Mouse (Mus musculus) left cerebral cortex, adult 2 months (tissue): ENCODE results near the gene Hdac8. TPM values are rescaled to one million over a fixed set of nuclear protein-coding genes. Genes with fewer than 3 reads are reported as not detected.

Experiments
- DNase-seq, 2 experiments: peaks; one replicate each; pipeline ENCODE4 v3.0.0; 2021 to 2022; ENCODE audit warnings: low spot score in 2 of 2, mixed read lengths in 1 of 2; ENCODE audit errors: extremely low spot score in 1 of 2
- H3K27ac ChIP-seq: fragments of 200-600 bp; 2 replicates; pipeline ENCODE4 v1.8.1; 2022
- H3K4me3 ChIP-seq: fragments of 200-600 bp; 2 replicates; pipeline ENCODE4 v1.8.1; 2022
- CTCF ChIP-seq: fragments of 200-600 bp; IDR thresholded peaks from 2 replicates; pipeline ENCODE4 v1.8.1; 2022; ENCODE audit warnings: antibody characterized with exemption, mild to moderate bottlenecking, moderate library complexity
- intact Hi-C: fragments of 180-260 bp; cut with DNase I; formaldehyde crosslinking; loops from one replicate; pipeline ENCODE4 v1.15.1; 2025
- long read RNA-seq, 2 experiments: library from polyadenylated mRNA; stranded (forward); transcript quantifications; one replicate each; pipeline ENCODE4 v2.0.0; 2021; ENCODE audit warnings: borderline mapping rate in 2 of 2
- total RNA-seq, 2 experiments: library from RNA; stranded (reverse); gene quantifications; 2 replicates each; pipeline ENCODE4 v1.2.3; 2021

Hdac8 gene
- 10 to 100 TPM; 16.0 to 16.9 TPM for total RNA-seq
- long read RNA-seq, experiment 1, transcript Hdac8-201 (11 exons, 1,936 nt) = major isoform, 9 of 17 reads
- long read RNA-seq, experiment 1, partial matches to known transcripts = 2 of 17 reads
- long read RNA-seq, experiment 1, other reads (novel, unspliced or antisense) = 5 of 17 reads
- long read RNA-seq, experiment 2, partial matches to known transcripts = 0 of 5 reads
- long read RNA-seq, experiment 2, other reads (novel, unspliced or antisense) = 1 of 5 reads

DNA sequence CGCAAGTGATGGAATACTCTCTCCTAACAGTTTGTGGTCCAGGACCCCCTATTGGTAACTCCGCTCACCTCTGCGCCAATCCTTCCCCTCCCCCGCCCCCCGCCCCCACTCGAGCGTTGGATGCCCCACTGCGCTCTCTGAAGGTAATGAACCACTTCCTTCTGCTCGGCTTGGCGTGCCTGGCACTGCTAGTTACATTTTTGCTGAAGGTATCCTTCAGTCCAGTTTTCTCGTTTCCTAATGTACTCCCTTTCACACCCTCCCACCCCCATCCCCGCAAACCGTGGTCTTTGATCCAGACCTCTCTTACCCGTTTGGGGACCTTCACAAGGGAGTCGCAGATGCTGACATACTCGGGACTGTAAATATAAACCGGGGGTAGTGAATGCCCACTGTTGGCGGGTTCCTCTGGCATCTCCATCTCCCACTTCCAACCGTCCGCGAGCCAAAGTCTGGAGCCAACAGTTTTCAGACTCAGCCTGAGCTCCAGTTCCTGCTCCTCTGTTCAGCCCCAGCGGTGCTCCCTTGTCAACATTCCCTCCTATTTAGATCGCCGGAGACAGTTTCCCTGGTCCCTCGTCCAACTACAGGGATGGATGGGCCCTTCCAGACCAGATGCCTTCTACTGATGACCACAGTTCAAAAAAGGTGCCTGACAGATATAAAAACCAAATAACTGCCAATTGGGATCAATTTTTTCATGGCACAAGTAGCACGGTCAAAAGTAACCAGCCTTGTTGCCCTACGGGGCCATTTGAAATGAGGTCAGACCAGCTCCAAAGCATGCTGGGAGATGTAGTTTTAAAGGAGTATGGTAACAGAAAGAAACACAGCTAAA, at the start of gene Hdac8:
Gene Hdac8 (minus strand): TSS at position 716 of the 838 bp plus-strand sequence.
- TF ChIP-seq CTCF = no peak
- Histone ChIP-seq H3K4me3 (peak within 1 kb of the TSS; percentile 49), H3K27ac (peak within 1 kb of the TSS; percentile 79)
- peak; percentile 36 to 49 for DNase-seq
- intact Hi-C loops = no loop called here

DNA sequence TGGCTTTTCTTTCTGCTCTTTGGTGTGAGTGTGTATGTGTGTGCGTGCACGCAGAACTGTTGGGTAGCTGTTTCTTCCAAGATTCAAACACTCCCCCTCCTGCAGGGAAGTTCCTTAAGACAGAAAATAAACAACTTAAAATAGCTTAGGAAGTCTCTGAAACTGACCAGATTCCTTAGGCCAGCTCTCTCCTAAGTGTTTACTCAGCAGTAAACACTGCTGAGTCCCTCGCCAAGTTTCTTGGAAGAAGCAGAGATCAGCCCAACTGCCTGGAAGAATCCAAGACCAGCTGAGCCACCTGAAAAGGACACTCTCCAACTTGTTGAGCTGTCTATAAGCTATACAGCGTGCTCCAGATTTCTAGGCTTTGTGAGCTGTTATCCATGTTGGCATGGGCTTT, 4.0 kb upstream of the Hdac8 start:
- intact Hi-C loops = no loop called here
- TF ChIP-seq CTCF = no peak
- Histone ChIP-seq H3K4me3 (no peak overlapping the region), H3K27ac (no peak overlapping the region)
- DNase-seq = no peak

DNA sequence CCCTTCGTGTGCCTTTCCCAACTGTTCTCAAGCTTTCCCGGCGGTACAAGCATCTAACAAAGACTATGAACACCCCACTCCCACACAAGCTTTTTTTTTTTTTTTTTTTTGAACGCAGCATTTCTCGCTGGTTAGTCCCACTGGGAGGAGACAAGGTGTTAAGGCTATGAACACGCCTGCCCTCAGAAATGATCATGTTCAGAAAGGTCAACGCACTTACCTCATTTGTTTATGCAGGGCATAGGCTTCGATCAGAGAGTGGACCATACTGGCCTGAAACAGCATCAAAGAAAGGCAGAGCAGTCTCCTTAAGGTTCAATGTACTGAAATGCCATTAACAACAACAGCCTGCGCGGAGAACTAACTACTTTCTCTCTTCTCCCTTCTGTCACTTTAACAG, 980 bp downstream of the Hdac8 start:
- intact Hi-C loops = no loop called here
- TF ChIP-seq CTCF = no peak

DNA sequence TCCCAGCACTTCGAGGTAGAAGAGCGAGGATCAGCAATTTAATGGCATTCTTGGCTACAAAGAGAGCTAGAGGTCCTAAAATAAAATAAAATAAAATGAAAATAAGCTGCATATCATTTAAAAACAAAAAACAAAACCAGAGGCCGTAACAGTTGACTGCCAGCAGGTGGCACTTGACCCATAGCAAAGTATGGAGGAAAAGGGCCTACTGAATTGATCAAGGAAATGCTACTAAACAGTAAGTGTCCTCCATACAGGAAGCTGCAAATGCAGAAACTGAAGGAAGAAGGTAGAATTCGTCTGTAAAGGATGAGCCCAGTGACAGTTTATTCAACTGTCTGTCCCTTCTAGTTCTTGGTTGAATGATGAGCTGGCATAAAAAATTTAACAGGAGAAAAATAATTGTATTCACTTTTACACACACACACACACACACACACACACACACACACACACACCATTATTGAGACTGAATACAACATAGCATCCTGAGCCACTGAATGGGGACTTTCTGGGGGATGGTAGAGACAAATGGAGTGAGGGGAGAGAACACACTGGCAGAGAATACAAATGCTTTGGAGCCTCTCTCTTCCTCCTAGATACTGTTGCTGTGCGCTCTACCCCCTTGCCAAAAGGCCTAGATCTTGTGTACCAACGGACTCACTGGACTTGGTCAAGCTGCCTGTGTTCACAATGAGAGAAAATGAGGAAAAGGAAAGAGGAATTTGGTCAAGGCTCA, 11.0 kb downstream of the Hdac8 start:
- DNase-seq = no peak
- Histone ChIP-seq H3K27ac (no peak overlapping the region), H3K4me3 (no peak overlapping the region)
- intact Hi-C loops = loop anchor here (10.0 kb wide), 1 partner anchor 951 kb away; no protein-coding TSS in a partner anchor
- peak; percentile 53 for TF ChIP-seq CTCF

More for the DNA sequence above, 980 bp downstream of the Hdac8 start:
- Histone ChIP-seq H3K27ac (no peak overlapping the region), H3K4me3 (peak overlapping the region; percentile 49)
- no peak for DNase-seq

DNA sequence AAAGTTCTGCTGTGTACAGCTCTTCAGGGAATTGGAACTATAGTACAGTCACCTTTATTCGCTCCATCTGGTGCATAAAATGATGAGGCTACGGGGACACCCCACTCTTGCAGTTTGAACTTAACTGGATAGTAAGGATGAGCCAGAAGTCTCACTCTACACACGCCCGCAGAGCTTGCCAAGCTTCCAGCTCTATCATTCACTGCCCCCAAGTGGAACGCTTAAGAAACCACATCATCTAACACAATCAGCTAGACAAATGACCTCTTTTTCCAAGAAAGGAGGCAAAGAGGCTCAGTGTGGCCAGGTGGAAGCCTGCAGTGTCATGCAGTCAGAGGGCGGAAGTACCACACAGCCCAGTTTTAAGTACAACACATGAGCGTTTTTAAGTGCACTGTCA, 19.6 kb downstream of the Hdac8 start:
- TF ChIP-seq CTCF = peak; percentile 20
- intact Hi-C loops = no loop called here
- no peak for DNase-seq
- no peak overlapping the region for H3K27ac ChIP-seq
- H3K4me3 ChIP-seq = no peak overlapping the region

- H3K4me3 ChIP-seq = no peak overlapping the region
- no peak for DNase-seq
- no peak overlapping the region for H3K27ac ChIP-seq
- intact Hi-C loops = loop anchor here (5.0 to 10.0 kb wide), 5 partner anchors 127 to 525 kb away; partner anchors contain the start of gene Rps4x
- TF ChIP-seq CTCF = no peak
Observed at GRCm38 (mm10) chrX:102479665-102480064, 25.5 kb downstream of the Hdac8 start.

- peak; percentile 79 for TF ChIP-seq CTCF
- DNase-seq = peak in 1 of 2 experiments; percentile 15
- intact Hi-C loops = loop anchor here (5.0 to 10.0 kb wide), 5 partner anchors 127 to 524 kb away; partner anchors contain the start of gene Rps4x
Observed at GRCm38 (mm10) chrX:102478965-102479364, 26.2 kb downstream of the Hdac8 start.

GRCm38 (mm10) chrX:102478481-102478880, 26.7 kb downstream of the Hdac8 start:
- TF ChIP-seq CTCF = no peak
- Histone ChIP-seq H3K4me3 (no peak overlapping the region), H3K27ac (no peak overlapping the region)
- no peak for DNase-seq
- intact Hi-C loops = loop anchor here (5.0 to 10.0 kb wide), 5 partner anchors 126 to 524 kb away; partner anchors contain the start of gene Rps4x

More at GRCm38 (mm10) chrX:102478965-102479364, 26.2 kb downstream of the Hdac8 start:
- Histone ChIP-seq H3K27ac (no peak overlapping the region), H3K4me3 (no peak overlapping the region)

- no peak overlapping the region for H3K27ac ChIP-seq
- no peak overlapping the region for H3K4me3 ChIP-seq
- peak; percentile 83 for TF ChIP-seq CTCF
- DNase-seq = peak; percentile 58 to 76
- intact Hi-C loops = loop anchor here (2.0 to 10.0 kb wide), 7 partner anchors 124 to 522 kb away; partner anchors contain the start of gene Rps4x
Observed at GRCm38 (mm10) chrX:102476784-102477183, 28.4 kb downstream of the Hdac8 start.

DNA sequence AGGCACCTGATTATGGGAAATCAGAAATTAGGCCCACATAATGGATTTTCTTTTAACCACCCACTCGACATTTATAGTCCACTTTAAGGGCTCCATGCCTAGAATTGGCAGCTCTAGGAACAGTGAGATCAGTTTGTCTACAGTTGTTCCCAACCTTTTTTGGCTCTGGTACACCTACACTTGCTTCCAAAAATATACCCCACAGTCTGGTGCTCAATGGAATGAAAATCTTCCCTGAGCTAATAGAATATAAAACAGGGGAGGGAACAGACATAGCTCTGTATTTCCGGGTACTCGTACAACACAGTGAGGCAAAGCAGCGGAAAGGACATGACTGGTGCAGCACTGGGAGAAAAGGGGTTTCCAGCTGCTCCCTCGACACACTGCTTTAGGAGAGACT, 29.6 kb downstream of the Hdac8 start:
- intact Hi-C loops = loop anchor here (1.0 to 10.0 kb wide), 6 partner anchors 59 to 521 kb away; partner anchors contain the start of gene Rps4x
- Histone ChIP-seq H3K4me3 (no peak overlapping the region), H3K27ac (no peak overlapping the region; the same call in 1 of the 2 replicates)
- no peak for DNase-seq
- no peak for TF ChIP-seq CTCF

DNA sequence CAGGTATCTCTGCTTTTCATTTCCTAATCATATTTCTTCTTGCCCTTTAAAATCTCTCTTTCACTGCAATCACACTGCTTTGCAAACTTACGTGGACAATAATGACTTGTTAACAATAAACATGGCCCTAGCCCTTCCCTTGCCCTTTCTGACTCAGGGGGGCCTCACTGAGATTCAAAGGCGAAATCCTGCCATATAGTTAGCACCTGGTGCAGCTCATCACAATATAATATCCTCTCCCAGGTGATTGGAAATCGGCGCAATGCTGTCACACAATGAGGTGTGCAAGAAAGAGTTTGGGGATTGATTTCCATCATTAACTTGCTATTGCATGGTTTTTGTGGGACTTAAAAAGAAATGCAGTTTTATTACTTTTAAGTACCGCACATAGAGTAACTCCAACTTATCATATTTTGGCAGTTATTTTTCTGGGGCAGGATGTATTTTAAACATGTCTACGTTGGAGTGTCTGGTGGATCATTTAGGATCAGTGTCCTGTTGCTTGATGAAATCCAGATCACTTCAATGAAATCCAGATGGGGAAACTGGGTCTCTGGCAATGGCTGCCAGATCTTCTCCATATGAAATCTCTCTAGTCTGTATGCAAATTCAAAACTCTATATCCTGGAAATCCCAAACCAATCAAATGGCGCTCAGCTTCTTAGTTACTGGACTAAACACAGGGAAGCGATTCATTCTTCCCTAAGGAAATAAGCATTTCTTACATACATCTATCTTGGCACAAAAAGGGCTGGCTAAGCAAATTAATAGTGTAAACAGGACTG, 86.6 kb downstream of the Hdac8 start:
- intact Hi-C loops = no loop called here
- DNase-seq = no peak
- no peak overlapping the region for H3K4me3 ChIP-seq
- no peak overlapping the region for H3K27ac ChIP-seq
- TF ChIP-seq CTCF = no peak
